Mouse (Mus musculus): ENCODE measurements around the gene Nlrc5.
"Not testable (repeated sequence)": the region's sequence is repeated elsewhere in the genome, so short reads cannot be mapped to it uniquely, and the experiment has no call there.

Gene Nlrc5

DNA sequence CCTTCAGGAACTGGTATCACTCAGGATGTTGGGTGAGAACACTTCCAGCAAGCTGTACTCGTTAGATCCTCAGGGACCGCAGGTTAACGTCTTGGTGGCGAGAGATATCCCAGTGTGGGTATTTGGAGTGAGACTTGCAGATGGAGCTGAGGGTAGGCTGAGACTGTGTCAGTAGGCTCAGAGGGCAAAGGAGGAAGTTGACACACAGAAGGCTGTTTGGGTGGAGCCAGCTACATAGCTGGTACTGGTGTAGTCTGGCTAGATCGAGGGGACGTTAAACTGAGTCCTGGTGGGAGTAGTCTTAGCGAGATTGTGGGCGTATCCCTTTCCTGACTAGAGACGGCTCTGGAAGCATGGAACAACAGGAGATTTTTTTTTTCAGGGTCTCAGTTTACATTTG lies 16.1 kb upstream of the Nlrc5 start:
- no peak for DNase-seq (ENCODE audit: low read depth, low spot score)

GRCm38 (mm10) chr8:94422270-94422669 lies 11.9 kb upstream of the Nlrc5 start:
- no peak for DNase-seq (ENCODE audit: low read depth, low spot score)

DNA sequence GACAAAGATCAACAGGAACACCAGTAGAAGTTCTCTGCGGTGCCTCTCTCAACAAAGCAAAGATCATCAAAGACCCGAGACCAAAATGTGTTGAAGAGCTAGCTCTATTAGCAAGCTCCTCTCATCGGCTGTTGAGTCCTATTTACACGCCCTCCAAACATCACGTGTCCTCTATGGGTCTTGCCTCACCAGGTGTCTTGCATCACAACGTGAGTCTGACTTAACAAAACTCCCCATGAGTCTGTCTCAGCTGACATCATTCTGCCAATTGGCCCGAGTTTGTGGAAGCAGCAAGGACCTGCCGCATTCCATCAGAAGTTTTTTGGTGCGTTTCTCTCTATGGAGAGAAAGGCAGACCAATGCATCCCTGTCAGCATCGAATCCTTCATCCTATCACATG lies 6.2 kb upstream of the Nlrc5 start:
- no peak for DNase-seq (ENCODE audit: low read depth, low spot score)

DNA sequence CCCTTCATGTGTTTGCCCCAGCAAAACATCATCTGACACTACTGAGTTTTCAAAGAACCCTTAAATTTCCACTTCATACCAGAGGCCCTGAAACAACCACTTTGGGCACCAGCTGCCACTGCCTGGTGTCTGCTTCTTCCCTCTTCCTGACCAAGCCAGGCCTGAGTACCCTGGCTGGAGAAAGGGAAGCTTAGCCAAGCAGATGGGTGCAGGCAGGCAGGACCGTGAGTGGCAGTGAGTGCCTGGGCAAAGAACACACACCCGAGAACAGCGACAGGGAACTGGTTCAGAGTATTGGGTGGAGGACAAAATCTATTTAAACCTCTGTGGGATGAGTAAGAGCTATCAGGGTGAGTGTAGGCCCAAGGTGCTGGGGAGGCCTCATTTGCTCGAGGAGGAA lies 5.7 kb upstream of the Nlrc5 start:
- no peak for DNase-seq (ENCODE audit: low read depth, low spot score)

- DNase-seq (ENCODE audit: low read depth, low spot score): no peak
Measured at GRCm38 (mm10) chr8:94429376-94429775, 4.8 kb upstream of the Nlrc5 start.

GRCm38 (mm10) chr8:94432212-94432611 lies 1.9 kb upstream of the Nlrc5 start:
- DNase-seq (ENCODE audit: low read depth, low spot score): no peak

DNA sequence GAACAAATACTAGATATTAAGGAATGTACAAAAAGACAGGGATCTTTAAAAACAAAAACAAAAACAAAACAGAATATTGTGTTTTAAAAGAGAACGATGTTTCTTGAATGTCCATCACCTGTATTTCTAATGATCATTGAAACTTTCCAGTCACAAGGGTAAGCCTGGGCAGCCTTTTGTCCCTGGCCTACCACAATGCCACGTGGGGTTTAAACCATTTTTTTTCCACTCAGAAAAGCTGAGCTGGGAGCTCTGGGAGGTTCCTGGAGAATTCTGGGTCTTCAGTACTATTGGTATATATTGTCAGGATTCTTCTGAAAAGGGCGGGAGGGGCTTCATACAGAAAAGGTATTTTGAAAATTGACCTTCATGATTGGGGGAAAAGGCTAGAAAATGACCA lies 802 bp downstream of the Nlrc5 start:
- no peak for DNase-seq (ENCODE audit: low read depth, low spot score)

DNA sequence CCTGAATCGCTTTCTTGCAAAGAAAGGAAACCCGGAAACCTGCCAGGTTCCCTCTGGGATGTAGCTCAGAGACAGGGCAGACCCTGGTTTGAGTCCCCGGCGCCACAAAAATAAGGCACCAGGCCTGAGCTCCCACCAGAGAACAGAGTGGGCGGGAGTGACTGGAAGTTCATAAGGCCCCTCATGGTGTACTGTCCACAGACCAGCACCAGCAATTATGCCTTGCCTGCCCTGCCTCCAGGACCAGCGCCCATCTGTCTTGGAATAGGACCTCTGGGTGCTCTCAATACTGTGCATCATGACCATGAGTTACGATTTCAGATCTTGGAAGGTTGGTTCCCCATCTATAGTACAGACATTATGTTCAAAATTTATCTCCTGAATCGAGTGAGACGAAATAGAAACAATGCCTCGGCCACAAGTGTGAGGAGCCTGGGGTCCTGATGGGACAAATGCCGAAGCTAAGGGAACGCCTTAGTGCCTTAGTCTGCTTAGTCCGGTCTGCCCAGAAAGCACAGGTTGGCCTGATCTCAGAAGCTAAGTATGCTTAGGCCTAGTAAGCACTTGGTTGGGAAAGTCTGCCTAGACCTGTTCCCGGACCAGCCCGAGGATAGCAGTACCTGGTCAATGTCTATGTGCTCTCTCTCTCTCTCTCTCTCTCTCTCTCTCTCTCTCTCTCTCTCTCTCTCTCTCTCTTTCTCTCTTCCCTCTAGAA lies 1.4 kb downstream of the Nlrc5 start:
- no peak for DNase-seq (ENCODE audit: low read depth, low spot score)

DNA sequence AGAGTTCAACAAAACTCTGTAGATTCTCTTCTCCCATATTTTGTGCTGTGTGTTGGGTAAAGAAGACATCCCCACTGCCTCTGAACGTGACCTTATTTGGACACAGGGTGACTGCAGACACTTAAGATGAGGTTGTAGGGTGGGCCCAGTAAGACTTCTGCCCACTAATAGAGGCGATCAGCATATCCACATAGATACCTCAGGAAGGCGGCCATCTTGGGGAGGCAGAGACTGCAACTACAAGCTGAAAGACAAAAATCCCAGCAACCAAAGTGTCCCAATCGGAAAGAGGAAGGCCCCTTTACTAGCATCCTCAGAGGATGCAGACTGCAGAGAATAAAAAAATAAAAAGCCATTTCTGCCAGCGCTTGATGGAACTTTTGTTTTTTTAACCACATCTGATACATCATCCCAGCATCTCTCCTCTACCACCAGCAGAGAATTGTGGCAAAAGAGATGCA lies 2.0 kb downstream of the Nlrc5 start:
- DNase-seq (ENCODE audit: low read depth, low spot score): no peak

- DNase-seq (ENCODE audit: low read depth, low spot score): no peak
Measured at GRCm38 (mm10) chr8:94436900-94437299, 2.7 kb downstream of the Nlrc5 start.

GRCm38 (mm10) chr8:94438659-94439058 lies 4.5 kb downstream of the Nlrc5 start:
- no peak for DNase-seq (ENCODE audit: low read depth, low spot score)

DNA sequence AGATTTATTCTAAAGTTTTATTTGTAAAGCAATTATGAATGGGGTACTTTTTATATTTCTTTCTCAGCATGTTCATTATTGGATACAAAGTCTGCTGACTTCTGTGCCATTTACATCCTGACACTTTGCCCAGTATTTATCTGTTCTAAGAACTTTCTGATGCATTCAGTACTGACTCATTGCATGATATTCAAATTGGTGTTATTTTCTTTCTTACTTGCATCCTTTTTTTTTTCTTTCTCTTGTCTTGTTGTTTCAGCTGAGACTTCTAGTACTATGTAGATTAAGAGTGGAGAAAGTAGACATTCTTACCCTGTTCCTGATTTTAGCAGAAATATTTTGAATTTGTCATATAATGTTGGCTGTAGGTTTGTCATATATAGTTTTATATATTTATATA lies 5.5 kb downstream of the Nlrc5 start:
- no peak for DNase-seq (ENCODE audit: low read depth, low spot score)

GRCm38 (mm10) chr8:94440389-94440788 lies 6.2 kb downstream of the Nlrc5 start:
- DNase-seq (ENCODE audit: low read depth, low spot score): no peak

GRCm38 (mm10) chr8:94441686-94442085 lies 7.5 kb downstream of the Nlrc5 start:
- DNase-seq (ENCODE audit: low read depth, low spot score): no peak

DNA sequence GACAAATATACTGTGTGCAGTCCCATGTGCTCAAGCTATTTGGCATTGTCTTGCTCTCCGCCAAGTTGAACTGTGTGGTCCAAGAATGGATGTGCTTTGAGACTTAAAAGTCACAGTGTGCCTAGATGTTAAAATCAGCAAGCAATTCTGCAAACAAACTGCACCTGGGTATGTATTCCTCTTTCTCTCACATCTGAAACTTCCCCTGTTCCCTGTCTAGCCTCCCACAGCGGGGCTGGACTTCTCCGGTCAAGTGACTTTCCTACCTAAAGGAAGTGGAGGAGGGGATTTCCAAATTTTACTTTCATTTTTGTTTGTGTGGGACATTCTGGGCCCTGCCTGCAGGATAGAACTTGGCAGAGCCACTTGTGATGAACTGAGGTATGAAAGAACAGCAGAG lies 9.0 kb downstream of the Nlrc5 start:
- DNase-seq (ENCODE audit: low read depth, low spot score): no peak

- no peak for DNase-seq (ENCODE audit: low read depth, low spot score)
Measured at GRCm38 (mm10) chr8:94444480-94444879, 10.3 kb downstream of the Nlrc5 start.

GRCm38 (mm10) chr8:94447142-94447541 lies 13.0 kb downstream of the Nlrc5 start:
- DNase-seq (ENCODE audit: low read depth, low spot score): no peak

DNA sequence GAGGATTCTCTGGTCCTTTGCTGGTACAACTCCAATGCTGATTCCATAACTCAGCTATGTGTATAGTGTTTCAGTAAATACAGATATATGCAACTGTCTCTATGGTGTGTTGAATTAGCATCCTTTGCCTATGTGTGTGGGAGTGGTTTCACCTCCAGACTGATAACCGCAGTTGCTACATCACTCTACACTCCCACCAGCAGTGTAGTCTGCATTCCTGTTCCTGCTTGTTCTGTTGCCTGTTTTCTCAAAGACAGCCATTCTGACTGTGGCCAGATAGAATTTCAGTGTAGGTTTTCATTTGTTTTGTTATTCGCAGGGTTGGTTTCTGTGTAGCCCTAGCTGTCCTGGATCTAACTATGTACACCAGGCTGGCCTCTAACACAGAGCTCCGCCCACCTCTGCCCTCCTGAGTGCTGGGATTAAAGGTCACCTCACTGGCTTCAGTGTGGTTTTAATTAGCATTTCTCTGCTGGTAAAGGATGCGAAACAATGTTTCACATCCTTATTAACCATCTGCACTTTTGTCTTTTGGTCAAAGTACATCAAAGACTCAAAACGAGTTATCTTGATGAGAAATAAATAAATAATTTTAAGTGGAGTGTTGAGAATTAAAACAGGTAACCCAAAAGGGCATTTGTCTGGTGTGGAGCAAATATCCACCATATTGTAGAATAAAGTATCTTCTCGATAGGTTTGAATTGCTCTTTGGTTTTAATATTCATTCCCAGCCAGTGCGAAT lies 13.6 kb downstream of the Nlrc5 start:
- no peak for DNase-seq (ENCODE audit: low read depth, low spot score)

DNA sequence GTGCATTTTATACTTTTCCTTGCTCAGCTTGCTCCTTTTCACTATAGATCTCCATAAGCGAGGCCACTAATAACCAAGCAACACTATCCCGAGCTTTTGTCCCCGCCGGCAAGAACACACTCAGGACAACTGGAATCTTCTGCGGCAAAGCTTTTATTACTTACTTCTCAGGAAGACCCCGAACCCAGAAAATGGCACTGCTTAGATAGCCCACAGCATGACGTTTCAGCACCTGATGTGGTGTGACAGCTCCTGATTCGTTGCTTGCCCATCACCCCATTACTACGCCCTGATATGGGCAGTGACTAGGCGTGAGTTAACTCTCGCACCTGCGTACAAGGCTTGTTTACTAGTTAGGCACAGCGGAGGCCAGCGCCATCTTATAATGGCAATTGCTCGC lies 18.8 kb downstream of the Nlrc5 start:
- DNase-seq (ENCODE audit: low read depth, low spot score): not testable (repeated sequence)

GRCm38 (mm10) chr8:94453868-94454488 lies 19.8 kb downstream of the Nlrc5 start:
- DNase-seq (ENCODE audit: low read depth, low spot score): no peak

GRCm38 (mm10) chr8:94454905-94455304 lies 20.7 kb downstream of the Nlrc5 start:
- DNase-seq (ENCODE audit: low read depth, low spot score): no peak

- no peak for DNase-seq (ENCODE audit: low read depth, low spot score)
Measured at GRCm38 (mm10) chr8:94456071-94456470, 21.9 kb downstream of the Nlrc5 start.

GRCm38 (mm10) chr8:94458567-94458966 lies 24.4 kb downstream of the Nlrc5 start:
- DNase-seq (ENCODE audit: low read depth, low spot score): no peak

All from retina, adult 2 months (tissue).